Mouse (Mus musculus): Measurements from ENCODE around the gene Zmynd10. TPM values are rescaled to one million over a fixed set of nuclear protein-coding genes. Genes with fewer than 3 reads are reported as not detected.

Gene Zmynd10
- polyA plus RNA-seq, 1 experiment from 2014 or later = 2.2 TPM

- Histone ChIP-seq H3K9ac (replicated peaks; ENCODE audit: low read depth, low read length) (no peak overlapping the region), H3K9me3 (ENCODE audit: control insufficient read depth, low read length) (no peaks in the 10 kb centered on the region), H3K4me2 (ENCODE audit: low read length) (no peak overlapping the region), H3K27ac (ENCODE audit: low read length) (no peak overlapping the region), H3K4me3 (replicated peaks; ENCODE audit: low read length) (no peak overlapping the region), H3K4me1 (replicated peaks; ENCODE audit: control insufficient read depth, insufficient read depth, low read length) (peaks cover 44% of the 10 kb centered on the region), H3K36me3 (ENCODE audit: control insufficient read depth, insufficient read depth) (peaks cover 16% of the 10 kb centered on the region), H3K27me3 (replicated peaks; ENCODE audit: control insufficient read depth, insufficient read depth, low read length) (peaks cover under 1% of the 10 kb centered on the region; the same call in 1 of the 2 replicates)
- 95% methylated on average over 17 of the region's 17 CpGs for WGBS
- no peak for ATAC-seq
Measured at GRCm38 (mm10) chr9:107544196-107544700, 2.9 kb upstream of the Zmynd10 start.

- H3K27ac ChIP-seq (ENCODE audit: low read length) = no peak overlapping the region
- ATAC-seq = no peak
- H3K9ac ChIP-seq (replicated peaks; ENCODE audit: low read depth, low read length) = no peak overlapping the region
- 93% methylated on average over 12 of the region's 12 CpGs for WGBS
- no peak overlapping the region for H3K4me2 ChIP-seq (ENCODE audit: low read length)
- H3K9me3 ChIP-seq (ENCODE audit: control insufficient read depth, low read length) = no peaks in the 10 kb centered on the region
- H3K4me1 ChIP-seq (replicated peaks; ENCODE audit: control insufficient read depth, insufficient read depth, low read length) = peaks cover 44% of the 10 kb centered on the region
- H3K4me3 ChIP-seq (replicated peaks; ENCODE audit: low read length) = no peak overlapping the region
- peaks cover 12% of the 10 kb centered on the region for H3K36me3 ChIP-seq (ENCODE audit: control insufficient read depth, insufficient read depth)
- H3K27me3 ChIP-seq (replicated peaks; ENCODE audit: control insufficient read depth, insufficient read depth, low read length) = peaks cover 5% of the 10 kb centered on the region; the same call in 1 of the 2 replicates
Measured at GRCm38 (mm10) chr9:107544729-107545128, 2.4 kb upstream of the Zmynd10 start.

- no peak for ATAC-seq
- WGBS = 84% methylated on average over 10 of the region's 10 CpGs
Measured at GRCm38 (mm10) chr9:107545199-107545598, 1.9 kb upstream of the Zmynd10 start.

GRCm38 (mm10) chr9:107545602-107546001, 1.5 kb upstream of the Zmynd10 start:
- Histone ChIP-seq H3K4me1 (replicated peaks; ENCODE audit: control insufficient read depth, insufficient read depth, low read length) (peaks cover 41% of the 10 kb centered on the region), H3K27me3 (replicated peaks; ENCODE audit: control insufficient read depth, insufficient read depth, low read length) (peaks cover 13% of the 10 kb centered on the region), H3K27ac (ENCODE audit: low read length) (no peak overlapping the region), H3K4me3 (replicated peaks; ENCODE audit: low read length) (no peak overlapping the region), H3K9ac (replicated peaks; ENCODE audit: low read depth, low read length) (no peak overlapping the region), H3K36me3 (ENCODE audit: control insufficient read depth, insufficient read depth) (peaks cover 9% of the 10 kb centered on the region), H3K9me3 (ENCODE audit: control insufficient read depth, low read length) (no peaks in the 10 kb centered on the region), H3K4me2 (ENCODE audit: low read length) (no peak overlapping the region)
- WGBS = 7% methylated on average over 3 of the region's 3 CpGs
- no peak for ATAC-seq

More at GRCm38 (mm10) chr9:107545199-107545598, 1.9 kb upstream of the Zmynd10 start:
- H3K4me3 ChIP-seq (replicated peaks; ENCODE audit: low read length) = no peak overlapping the region
- no peak overlapping the region for H3K27ac ChIP-seq (ENCODE audit: low read length)
- H3K27me3 ChIP-seq (replicated peaks; ENCODE audit: control insufficient read depth, insufficient read depth, low read length) = peaks cover 9% of the 10 kb centered on the region; the same call in 1 of the 2 replicates
- peaks cover 9% of the 10 kb centered on the region for H3K36me3 ChIP-seq (ENCODE audit: control insufficient read depth, insufficient read depth)
- H3K4me2 ChIP-seq (ENCODE audit: low read length) = no peak overlapping the region
- H3K9ac ChIP-seq (replicated peaks; ENCODE audit: low read depth, low read length) = no peak overlapping the region
- H3K9me3 ChIP-seq (ENCODE audit: control insufficient read depth, low read length) = no peaks in the 10 kb centered on the region
- peaks cover 44% of the 10 kb centered on the region for H3K4me1 ChIP-seq (replicated peaks; ENCODE audit: control insufficient read depth, insufficient read depth, low read length)

- Histone ChIP-seq H3K27ac (ENCODE audit: low read length) (no peak overlapping the region), H3K4me3 (replicated peaks; ENCODE audit: low read length) (no peak overlapping the region), H3K9ac (replicated peaks; ENCODE audit: low read depth, low read length) (no peak overlapping the region), H3K9me3 (ENCODE audit: control insufficient read depth, low read length) (no peaks in the 10 kb centered on the region), H3K27me3 (replicated peaks; ENCODE audit: control insufficient read depth, insufficient read depth, low read length) (peaks cover 32% of the 10 kb centered on the region), H3K4me2 (ENCODE audit: low read length) (no peak overlapping the region), H3K36me3 (ENCODE audit: control insufficient read depth, insufficient read depth) (peaks cover 9% of the 10 kb centered on the region), H3K4me1 (replicated peaks; ENCODE audit: control insufficient read depth, insufficient read depth, low read length) (peaks cover 40% of the 10 kb centered on the region)
- no peak for ATAC-seq
- 79% methylated on average over 5 of the region's 5 CpGs for WGBS
Measured at GRCm38 (mm10) chr9:107547957-107548356, 859 bp downstream of the Zmynd10 start.

GRCm38 (mm10) chr9:107548820-107549219, 1.7 kb downstream of the Zmynd10 start:
- H3K9ac ChIP-seq (replicated peaks; ENCODE audit: low read depth, low read length) = no peak overlapping the region
- WGBS = 88% methylated on average over 10 of the region's 10 CpGs
- H3K9me3 ChIP-seq (ENCODE audit: control insufficient read depth, low read length) = no peaks in the 10 kb centered on the region
- H3K4me2 ChIP-seq (ENCODE audit: low read length) = no peak overlapping the region
- no peak overlapping the region for H3K27ac ChIP-seq (ENCODE audit: low read length)
- peaks cover 32% of the 10 kb centered on the region for H3K27me3 ChIP-seq (replicated peaks; ENCODE audit: control insufficient read depth, insufficient read depth, low read length)
- peaks cover 41% of the 10 kb centered on the region for H3K4me1 ChIP-seq (replicated peaks; ENCODE audit: control insufficient read depth, insufficient read depth, low read length)
- no peak for ATAC-seq
- no peak overlapping the region for H3K4me3 ChIP-seq (replicated peaks; ENCODE audit: low read length)
- peaks cover 9% of the 10 kb centered on the region for H3K36me3 ChIP-seq (ENCODE audit: control insufficient read depth, insufficient read depth)

- 0 out of 2 replicates have a peak, but pooled peaks cover 3% of the 10 kb centered on the region for H3K36me3 ChIP-seq (ENCODE audit: control insufficient read depth, insufficient read depth)
- no peak overlapping the region for H3K4me2 ChIP-seq (ENCODE audit: low read length)
- peaks cover 43% of the 10 kb centered on the region for H3K4me1 ChIP-seq (replicated peaks; ENCODE audit: control insufficient read depth, insufficient read depth, low read length)
- no peak overlapping the region for H3K4me3 ChIP-seq (replicated peaks; ENCODE audit: low read length)
- H3K27me3 ChIP-seq (replicated peaks; ENCODE audit: control insufficient read depth, insufficient read depth, low read length) = peaks cover 32% of the 10 kb centered on the region
- H3K9me3 ChIP-seq (ENCODE audit: control insufficient read depth, low read length) = no peaks in the 10 kb centered on the region
- no peak for ATAC-seq
- H3K27ac ChIP-seq (ENCODE audit: low read length) = no peak overlapping the region
- H3K9ac ChIP-seq (replicated peaks; ENCODE audit: low read depth, low read length) = no peak overlapping the region
- 88% methylated on average over 20 of the region's 20 CpGs for WGBS
Measured at GRCm38 (mm10) chr9:107549297-107550074, 2.4 kb downstream of the Zmynd10 start.

- H3K9ac ChIP-seq (replicated peaks; ENCODE audit: low read depth, low read length) = peak overlapping the region; percentile 65
- no peaks in the 10 kb centered on the region for H3K9me3 ChIP-seq (ENCODE audit: control insufficient read depth, low read length)
- H3K27ac ChIP-seq (ENCODE audit: low read length) = no peak overlapping the region
- WGBS = 34% methylated on average over 23 of the region's 23 CpGs
- no peak for ATAC-seq
- peak overlapping the region; percentile 45; the same call in 1 of the 2 replicates for H3K4me3 ChIP-seq (replicated peaks; ENCODE audit: low read length)
- no peaks in the 10 kb centered on the region for H3K36me3 ChIP-seq (ENCODE audit: control insufficient read depth, insufficient read depth)
- H3K4me2 ChIP-seq (ENCODE audit: low read length) = peak overlapping the region; percentile 72
- peaks cover 32% of the 10 kb centered on the region for H3K27me3 ChIP-seq (replicated peaks; ENCODE audit: control insufficient read depth, insufficient read depth, low read length)
- peaks cover 50% of the 10 kb centered on the region for H3K4me1 ChIP-seq (replicated peaks; ENCODE audit: control insufficient read depth, insufficient read depth, low read length)
Measured at GRCm38 (mm10) chr9:107550491-107551116, 3.5 kb downstream of the Zmynd10 start.

GRCm38 (mm10) chr9:107551117-107551889, 4.2 kb downstream of the Zmynd10 start, which contains the start of gene Rassf1:
Rassf1 (plus strand) TSS chr9:107551555.
- H3K27me3 ChIP-seq (replicated peaks; ENCODE audit: control insufficient read depth, insufficient read depth, low read length) = peaks cover 32% of the 10 kb centered on the region
- ATAC-seq = no peak
- no peaks in the 10 kb centered on the region for H3K36me3 ChIP-seq (ENCODE audit: control insufficient read depth, insufficient read depth)
- H3K4me1 ChIP-seq (replicated peaks; ENCODE audit: control insufficient read depth, insufficient read depth, low read length) = peaks cover 50% of the 10 kb centered on the region
- no peak within 1 kb of the TSS for H3K27ac ChIP-seq (ENCODE audit: low read length)
- peak within 1 kb of the TSS; percentile 65 for H3K9ac ChIP-seq (replicated peaks; ENCODE audit: low read depth, low read length)
- H3K4me3 ChIP-seq (replicated peaks; ENCODE audit: low read length) = peak within 1 kb of the TSS; percentile 45
- WGBS = under 1% methylated on average over 63 of the region's 63 CpGs
- no peaks in the 10 kb centered on the region for H3K9me3 ChIP-seq (ENCODE audit: control insufficient read depth, low read length)
- H3K4me2 ChIP-seq (ENCODE audit: low read length) = peak within 1 kb of the TSS; percentile 72

Data from forebrain, embryonic 16.5 days (tissue).